Mouse (Mus musculus) kidney, embryonic 16.5 days (tissue): Measurements from ENCODE around the gene Churc1. TPM values are rescaled to one million over a fixed set of nuclear protein-coding genes. Genes with fewer than 3 reads are reported as not detected.
"Not testable (repeated sequence)": the region's sequence is repeated elsewhere in the genome, so short reads cannot be mapped to it uniquely, and the experiment has no call there.

Experiments used
- ATAC-seq: fragments of 200-750 bp; cut with Nextera tagmentation; 2 replicates; pipeline ENCODE4 v1.8.0; 2017; ENCODE audit warnings: moderate TSS enrichment; ENCODE audit not compliant: low FRiP score, low TSS enrichment
- H3K27ac ChIP-seq: fragments of 300-500 bp; sonication (generic); 2 replicates; pipeline ENCODE4 v1.5.1; 2014; ENCODE audit warnings: low read length
- H3K27me3 ChIP-seq: fragments of 300-500 bp; sonication (generic); 2 replicates; pipeline ENCODE4 v1.6.1; 2014; ENCODE audit warnings: low read length, control low read depth, mixed read lengths; ENCODE audit not compliant: insufficient read depth
- H3K36me3 ChIP-seq: fragments of 300-500 bp; sonication (generic); 2 replicates; pipeline ENCODE4 v1.6.1; 2014; ENCODE audit warnings: low read length, control low read depth, mixed read lengths; ENCODE audit not compliant: insufficient read depth
- H3K4me1 ChIP-seq: fragments of 300-500 bp; sonication (generic); 2 replicates; pipeline ENCODE4 v1.6.1; 2014; ENCODE audit warnings: low read length, control low read depth, mixed read lengths; ENCODE audit not compliant: insufficient read depth
- H3K4me2 ChIP-seq: fragments of 300-500 bp; sonication (generic); replicated peaks from 2 replicates; pipeline ENCODE4 v1.6.1; 2014; ENCODE audit warnings: low read depth, low read length
- H3K4me3 ChIP-seq: fragments of 300-500 bp; sonication (generic); 2 replicates; pipeline ENCODE4 v1.5.1; 2014; ENCODE audit warnings: mild to moderate bottlenecking, low read length
- H3K9ac ChIP-seq: fragments of 300-500 bp; sonication (generic); replicated peaks from 2 replicates; pipeline ENCODE4 v1.6.1; 2014; ENCODE audit warnings: low read length
- H3K9me3 ChIP-seq: fragments of 300-500 bp; sonication (generic); 2 replicates; pipeline ENCODE4 v1.6.1; 2016; ENCODE audit warnings: low read length, control low read depth
- WGBS: fragments of 180-500 bp; shearing (Covaris S2); extraction: QIAGEN DNeasy Blood & Tissue Kit; methylation state at CpG from one replicate; pipeline ENCODE4 v1.1.7; 2014; 5-methylcytosine and 5-hydroxymethylcytosine counted together
- polyA plus RNA-seq: library from polyadenylated mRNA; unstranded; fragments of >200 nt; fragmentation: Nextera tagmentation; extraction: Ambion mirVana; gene quantifications from 2 replicates; pipeline ENCODE4 v1.2.1, GENCODE M21; 2015

Gene Churc1
- polyA plus RNA-seq, 1 experiment from 2014 or later, result 149 TPM

DNA sequence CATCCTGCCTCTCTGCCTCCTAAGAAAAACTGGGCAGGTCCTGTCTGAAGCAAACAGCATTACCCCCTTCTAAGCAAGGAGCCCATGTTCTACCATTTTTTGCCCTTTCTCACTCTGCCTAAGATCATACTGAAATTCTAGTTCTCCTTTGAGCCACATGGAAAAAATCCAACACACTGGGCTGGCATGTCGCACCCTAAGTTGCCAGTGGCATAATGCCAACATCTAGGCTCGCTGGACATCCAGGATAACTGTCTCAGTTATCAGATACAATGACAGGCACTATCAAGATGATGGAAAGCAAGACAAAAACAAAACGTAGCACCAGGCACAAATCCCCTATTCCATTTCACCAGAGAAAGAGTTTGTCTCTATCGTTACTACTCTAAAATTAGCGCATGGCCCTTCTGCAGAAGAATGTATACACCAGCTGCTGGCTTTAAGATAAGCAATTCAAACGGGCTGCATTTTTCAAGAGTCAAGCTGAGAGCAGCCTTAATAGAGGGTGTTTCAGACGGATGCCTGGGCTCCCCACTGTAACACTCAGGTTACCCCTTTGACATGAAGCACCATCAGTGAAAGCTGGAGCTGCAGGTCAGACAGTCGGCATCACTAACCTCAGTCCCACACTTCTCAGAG is 25.2 kb downstream of the Churc1 start:
- no peak for ATAC-seq
- Histone ChIP-seq H3K9me3 (no peaks in the 10 kb centered on the region), H3K36me3 (no peaks in the 10 kb centered on the region), H3K4me1 (no peaks in the 10 kb centered on the region), H3K27ac (no peak overlapping the region), H3K27me3 (no peaks in the 10 kb centered on the region), H3K4me3 (no peak overlapping the region), H3K4me2 (no peak overlapping the region), H3K9ac (no peak overlapping the region)
- WGBS, result 49% methylated on average over 8 of the region's 8 CpGs

- ATAC-seq, H3K4me3 ChIP-seq, H3K27me3 ChIP-seq, H3K9me3 ChIP-seq, H3K9ac ChIP-seq, H3K4me2 ChIP-seq, H3K4me1 ChIP-seq, H3K27ac ChIP-seq, H3K36me3 ChIP-seq: not testable (repeated sequence)
- WGBS, result 44% methylated on average over 14 of the region's 14 CpGs
Measured at GRCm38 (mm10) chr12:76792540-76792939, 27.2 kb downstream of the Churc1 start.

DNA sequence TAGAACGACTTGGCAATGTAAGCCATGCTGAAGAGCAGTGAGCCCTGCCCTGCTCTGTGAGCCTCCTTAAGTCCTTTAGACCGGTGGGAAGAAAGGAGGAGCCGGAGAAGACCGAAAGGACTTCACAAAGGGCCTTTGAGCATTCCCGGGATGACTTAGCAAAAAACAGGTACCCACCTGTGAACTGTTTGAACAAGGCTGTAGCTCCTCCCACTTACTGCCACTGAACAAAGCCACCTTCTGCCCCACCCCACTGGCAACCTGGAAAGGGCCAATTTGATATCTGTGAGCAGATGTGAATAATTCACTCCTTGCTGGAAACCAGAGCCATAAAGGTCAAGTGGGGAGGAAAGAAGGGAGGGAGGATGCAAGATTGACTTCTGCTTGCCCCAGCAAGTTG is 30.0 kb downstream of the Churc1 start, which contains the start of gene Gpx2:
Gene Gpx2, minus strand, starts transcription at position 205 of the 400 bp plus-strand sequence.
- Histone ChIP-seq H3K36me3 (no peaks in the 10 kb centered on the region), H3K9ac (no peak within 1 kb of the TSS), H3K4me3 (no peak within 1 kb of the TSS), H3K27ac (no peak within 1 kb of the TSS), H3K27me3 (no peaks in the 10 kb centered on the region), H3K4me2 (no peak within 1 kb of the TSS), H3K9me3 (no peaks in the 10 kb centered on the region), H3K4me1 (no peaks in the 10 kb centered on the region)
- WGBS, result 75% methylated on average over 5 of the region's 5 CpGs
- no peak for ATAC-seq

- H3K36me3 ChIP-seq, result no peaks in the 10 kb centered on the region
- H3K9ac ChIP-seq, result no peak overlapping the region
- H3K27me3 ChIP-seq, result no peaks in the 10 kb centered on the region
- no peaks in the 10 kb centered on the region for H3K9me3 ChIP-seq
- no peaks in the 10 kb centered on the region for H3K4me1 ChIP-seq
- no peak overlapping the region for H3K4me2 ChIP-seq
- H3K27ac ChIP-seq, result no peak overlapping the region
- no peak overlapping the region for H3K4me3 ChIP-seq
- 84% methylated on average over 7 of the region's 7 CpGs for WGBS
- ATAC-seq, result no peak
Measured at GRCm38 (mm10) chr12:76796938-76797539, 31.7 kb downstream of the Churc1 start.

DNA sequence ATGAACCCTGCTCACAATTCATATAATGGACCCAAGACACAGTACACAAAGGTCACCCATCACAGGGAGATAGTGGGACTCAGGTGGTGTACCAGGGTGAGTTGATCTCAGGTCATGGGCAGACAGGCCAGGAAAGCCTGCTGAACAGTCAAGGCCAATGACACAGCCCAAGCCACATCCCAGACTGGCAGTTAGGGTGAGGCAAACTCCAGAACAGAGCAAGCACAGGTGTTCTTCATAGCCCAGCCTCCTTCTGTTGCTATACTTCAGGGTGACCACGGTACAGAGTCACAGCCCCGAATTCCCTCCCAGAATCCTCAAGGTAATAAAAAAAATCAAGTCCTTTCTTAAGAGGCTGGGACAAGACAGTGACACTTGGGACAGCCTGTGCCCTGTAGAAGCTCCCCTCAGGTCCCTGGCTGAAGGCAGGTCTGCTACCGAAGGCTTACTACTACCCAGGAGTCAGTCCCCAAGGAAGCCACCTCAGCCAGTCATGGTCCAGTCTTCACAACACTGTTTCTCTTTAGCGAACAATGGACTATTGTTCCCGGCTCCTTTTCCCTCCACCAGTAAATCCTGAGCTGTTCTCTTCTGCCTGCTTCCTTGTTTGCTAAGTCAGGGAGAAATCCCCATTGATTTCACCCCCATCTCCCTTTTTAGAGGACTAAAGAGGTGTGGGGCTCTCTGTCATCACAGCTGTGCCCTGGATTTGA is 32.8 kb downstream of the Churc1 start:
- Histone ChIP-seq H3K36me3 (no peaks in the 10 kb centered on the region), H3K9me3 (no peaks in the 10 kb centered on the region), H3K27ac (no peak overlapping the region), H3K4me3 (no peak overlapping the region), H3K9ac (no peak overlapping the region), H3K4me2 (no peak overlapping the region), H3K27me3 (no peaks in the 10 kb centered on the region), H3K4me1 (no peaks in the 10 kb centered on the region)
- WGBS, result 70% methylated on average over 5 of the region's 5 CpGs
- ATAC-seq, result no peak

- Histone ChIP-seq H3K4me1 (no peaks in the 10 kb centered on the region), H3K27me3 (no peaks in the 10 kb centered on the region), H3K4me2 (no peak overlapping the region), H3K27ac (no peak overlapping the region), H3K4me3 (no peak overlapping the region), H3K9ac (no peak overlapping the region), H3K9me3 (no peaks in the 10 kb centered on the region), H3K36me3 (no peaks in the 10 kb centered on the region)
- ATAC-seq, result no peak
- 91% methylated on average over 10 of the region's 10 CpGs for WGBS
Measured at GRCm38 (mm10) chr12:76803028-76803427, 37.7 kb downstream of the Churc1 start.

GRCm38 (mm10) chr12:76803700-76804252 is 38.4 kb downstream of the Churc1 start:
- ATAC-seq, result peak; percentile 60; the same call in 1 of the 2 replicates
- WGBS, result 58% methylated on average over 7 of the region's 7 CpGs

GRCm38 (mm10) chr12:76805056-76805811 is 39.9 kb downstream of the Churc1 start:
- H3K4me2 ChIP-seq, result no peak overlapping the region
- no peaks in the 10 kb centered on the region for H3K9me3 ChIP-seq
- H3K9ac ChIP-seq, result no peak overlapping the region
- no peak overlapping the region for H3K4me3 ChIP-seq
- H3K27ac ChIP-seq, result no peak overlapping the region
- H3K4me1 ChIP-seq, result no peaks in the 10 kb centered on the region
- 77% methylated on average over 10 of the region's 10 CpGs for WGBS
- no peaks in the 10 kb centered on the region for H3K36me3 ChIP-seq
- no peak for ATAC-seq
- no peaks in the 10 kb centered on the region for H3K27me3 ChIP-seq

More at GRCm38 (mm10) chr12:76803700-76804252, 38.4 kb downstream of the Churc1 start:
- no peak overlapping the region for H3K4me2 ChIP-seq
- no peak overlapping the region for H3K9ac ChIP-seq
- H3K9me3 ChIP-seq, result no peaks in the 10 kb centered on the region
- H3K4me3 ChIP-seq, result no peak overlapping the region
- H3K27ac ChIP-seq, result no peak overlapping the region
- no peaks in the 10 kb centered on the region for H3K27me3 ChIP-seq
- H3K36me3 ChIP-seq, result no peaks in the 10 kb centered on the region
- H3K4me1 ChIP-seq, result no peaks in the 10 kb centered on the region

GRCm38 (mm10) chr12:76807796-76808195 is 42.5 kb downstream of the Churc1 start:
- WGBS, result 85% methylated on average over 10 of the region's 10 CpGs
- Histone ChIP-seq H3K4me1 (no peaks in the 10 kb centered on the region), H3K9ac (no peak overlapping the region), H3K4me3 (no peak overlapping the region), H3K27ac (no peak overlapping the region), H3K36me3 (no peaks in the 10 kb centered on the region), H3K4me2 (no peak overlapping the region), H3K27me3 (no peaks in the 10 kb centered on the region), H3K9me3 (no peaks in the 10 kb centered on the region)
- ATAC-seq, result no peak
